Mouse (Mus musculus) left cerebral cortex, postnatal 25 days (tissue): ENCODE measurements around the gene Ssh1. TPM values are rescaled to one million over a fixed set of nuclear protein-coding genes. Genes with fewer than 3 reads are reported as not detected.

Experiments used
- DNase-seq, 2 experiments: peaks; one replicate each; pipeline ENCODE4 v3.0.0; 2022; ENCODE audit warnings: low spot score in 2 of 2, mixed read lengths in 1 of 2
- intact Hi-C: fragments of 180-260 bp; cut with DNase I; formaldehyde crosslinking; loops from one replicate; pipeline ENCODE4 v1.15.1; 2025
- total RNA-seq, 2 experiments: library from RNA; stranded (reverse); gene quantifications; 2 replicates each; pipeline ENCODE4 v1.2.3; 2021

Ssh1 gene
- total RNA-seq, 2 experiments from 2014 or later: 19.3 to 19.8 TPM

DNA sequence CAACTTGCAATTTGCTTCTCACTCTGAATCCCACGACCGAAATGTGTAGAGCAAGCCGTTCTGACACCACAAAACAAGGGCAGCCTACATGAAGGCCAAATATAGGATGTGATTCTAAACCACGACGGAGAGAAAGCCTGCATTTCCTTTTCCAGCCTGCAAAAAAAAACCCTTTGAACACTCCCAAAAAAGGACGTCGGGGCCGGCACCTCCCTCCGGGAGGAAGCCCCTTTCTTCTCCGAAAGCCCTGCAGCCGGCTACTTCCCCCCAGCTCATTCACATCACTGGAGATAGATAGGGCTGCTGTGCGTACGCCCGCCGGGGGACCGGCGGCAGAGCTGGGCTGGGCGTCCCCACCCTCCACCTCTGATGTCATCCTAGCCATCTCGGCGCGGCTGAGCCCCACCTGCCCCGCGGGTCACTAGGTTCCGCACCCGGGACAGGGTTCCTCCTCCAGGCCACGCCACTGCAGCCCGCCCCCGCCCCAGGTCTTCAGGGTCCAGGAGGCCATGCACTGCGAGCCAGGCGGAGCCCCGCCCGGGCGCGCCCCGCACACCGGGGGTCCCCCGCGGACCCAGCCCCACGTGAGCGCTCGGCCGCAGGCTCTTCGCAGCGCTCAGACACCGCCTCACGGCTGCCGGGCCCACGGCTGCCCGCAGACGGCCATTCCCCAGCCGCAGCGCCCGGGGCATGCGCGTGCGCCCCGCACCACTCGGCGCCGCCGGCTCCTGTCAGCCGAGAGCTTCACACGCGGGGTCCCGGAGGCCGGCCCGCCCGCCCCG is 85.7 kb downstream of the Ssh1 start:
- DNase-seq: peak; percentile 43 to 80
- intact Hi-C loops: loop anchor here (2.0 to 5.0 kb wide), 2 partner anchors 33 to 51 kb away; no protein-coding TSS in a partner anchor

GRCm38 (mm10) chr5:113906958-113907735 is 86.5 kb downstream of the Ssh1 start:
- intact Hi-C loops: loop anchor here (5.0 kb wide), 1 partner anchor 50 kb away; no protein-coding TSS in a partner anchor
- DNase-seq: peak in 1 of 2 experiments; percentile 25

DNA sequence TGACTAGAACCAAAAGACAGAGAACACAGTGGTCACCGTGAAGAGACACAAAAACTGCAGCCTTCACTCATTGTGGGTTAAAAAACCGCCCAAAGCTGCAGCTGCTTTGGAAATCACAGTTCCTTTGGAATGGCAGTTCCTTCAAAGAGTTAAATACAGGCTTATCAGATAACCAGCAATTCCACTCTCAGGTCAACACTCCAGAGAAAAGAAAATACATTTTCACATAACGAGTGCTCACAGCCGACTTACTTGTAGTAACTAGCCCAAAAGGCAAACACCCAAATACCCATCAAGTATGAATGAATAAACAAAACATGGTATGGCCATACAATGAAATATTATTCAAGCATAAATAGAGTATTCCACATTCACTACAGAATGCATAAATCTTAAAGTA is 88.7 kb downstream of the Ssh1 start:
- intact Hi-C loops: loop anchor here (5.0 kb wide), 1 partner anchor 48 kb away; no protein-coding TSS in a partner anchor
- DNase-seq: no peak

- DNase-seq: no peak
- intact Hi-C loops: no loop called here
These were observed 90.7 kb downstream of the Ssh1 start for GRCm38 (mm10) chr5:113902983-113903382.

DNA sequence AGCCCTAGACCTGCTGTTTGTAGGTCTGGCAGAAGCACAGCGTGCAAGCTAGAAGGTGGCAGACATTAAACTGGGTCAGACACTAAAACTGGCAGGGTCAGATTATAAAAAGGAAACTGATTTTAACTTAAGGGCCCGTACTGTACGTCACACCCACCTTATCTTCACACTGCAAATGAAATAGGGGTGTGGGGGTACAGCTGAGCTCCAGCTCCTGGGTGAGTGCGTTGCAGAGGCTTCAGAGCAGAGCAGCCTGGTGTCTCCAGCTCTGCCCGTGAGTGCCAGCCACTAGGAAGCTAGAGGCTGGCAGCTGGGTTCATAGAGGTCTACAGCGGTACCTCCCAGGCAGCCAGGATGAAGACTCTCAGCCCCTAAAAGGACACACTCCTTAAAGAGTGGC is 91.7 kb downstream of the Ssh1 start:
- intact Hi-C loops: no loop called here
- DNase-seq: no peak

DNA sequence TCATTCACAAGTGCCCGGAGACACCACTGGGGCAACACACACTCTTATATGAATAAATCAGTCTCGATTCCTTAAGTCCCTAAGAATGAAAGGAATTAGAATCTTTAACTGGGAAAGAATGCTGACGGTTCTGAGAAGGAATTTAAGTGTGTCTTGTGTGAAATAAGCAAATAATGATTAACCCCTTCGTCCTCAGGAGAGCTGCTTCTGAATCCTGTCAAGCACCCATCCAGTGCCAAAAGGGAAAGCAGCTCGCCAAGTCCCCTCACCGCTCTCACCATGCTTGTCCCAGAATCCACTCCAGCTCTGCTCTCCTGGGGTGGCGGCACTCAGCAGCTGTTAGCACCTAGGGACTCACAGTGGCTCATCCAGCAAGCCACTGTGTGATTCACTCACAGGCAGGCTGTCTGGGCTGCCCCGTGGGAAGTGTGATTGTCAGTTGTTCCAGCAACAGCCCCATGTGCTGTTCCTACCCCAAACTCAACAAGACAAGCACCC is 92.6 kb downstream of the Ssh1 start:
- DNase-seq: peak; percentile 32 to 85
- intact Hi-C loops: no loop called here

GRCm38 (mm10) chr5:113899543-113899942 is 94.2 kb downstream of the Ssh1 start:
- intact Hi-C loops: no loop called here
- DNase-seq: no peak

DNA sequence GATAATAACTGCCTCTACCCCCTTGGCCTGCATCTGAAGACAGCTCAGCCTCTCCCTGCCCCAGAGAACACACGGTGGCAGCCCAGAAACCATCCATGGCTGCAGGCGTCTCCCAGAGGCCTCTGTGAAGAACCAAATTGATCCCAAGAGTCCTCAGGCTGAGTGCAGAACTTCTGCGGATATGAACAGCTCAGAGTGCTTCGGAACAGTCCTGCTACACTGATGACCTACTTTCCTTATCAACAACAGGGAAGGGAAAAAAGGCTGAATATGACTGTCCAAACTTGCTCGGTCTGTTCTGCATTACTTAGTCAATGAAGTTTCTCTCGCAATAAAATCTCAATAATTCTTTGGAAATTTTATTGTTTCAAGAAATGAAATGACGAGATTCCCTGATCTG is 101.7 kb downstream of the Ssh1 start:
- DNase-seq: no peak
- intact Hi-C loops: no loop called here

DNA sequence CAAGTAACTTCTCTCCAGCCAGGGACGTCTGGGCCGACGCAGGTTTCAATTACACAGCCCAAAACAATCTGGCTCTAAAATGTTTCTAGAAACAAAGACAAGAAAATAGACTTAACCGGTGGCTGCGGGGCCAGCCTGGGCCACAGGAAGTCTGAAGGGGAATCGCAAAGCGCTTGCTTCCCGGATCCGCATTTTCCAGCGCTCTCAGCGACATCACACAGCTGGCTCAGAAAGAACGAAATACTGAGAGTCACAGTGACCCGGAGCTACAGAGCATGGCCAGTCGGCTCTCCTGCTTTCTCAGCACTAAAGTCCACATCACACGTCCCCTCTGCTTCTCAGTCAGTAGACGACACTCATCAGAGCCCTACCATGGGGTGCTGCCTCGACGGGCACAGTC is 102.8 kb downstream of the Ssh1 start:
- DNase-seq: no peak

GRCm38 (mm10) chr5:113889912-113890311 is 103.8 kb downstream of the Ssh1 start:
- intact Hi-C loops: no loop called here
- DNase-seq: no peak

More for the DNA sequence above, 102.8 kb downstream of the Ssh1 start:
- intact Hi-C loops: no loop called here

- DNase-seq: no peak
- intact Hi-C loops: no loop called here
These were observed 104.3 kb downstream of the Ssh1 start for GRCm38 (mm10) chr5:113889181-113889906.

GRCm38 (mm10) chr5:113888186-113888795 is 105.4 kb downstream of the Ssh1 start:
- intact Hi-C loops: no loop called here
- no peak for DNase-seq

GRCm38 (mm10) chr5:113887132-113887531 is 106.6 kb downstream of the Ssh1 start:
- no peak for DNase-seq
- intact Hi-C loops: no loop called here

Other genes starting within 250 kb of the Ssh1 start
- gene Sart3, start 221.4 kb downstream of the Ssh1 start, total RNA-seq: 10 to 100 TPM; 36.6 to 37.1 TPM
- 100 to 1,000 TPM; 110 to 116 TPM for gene Iscu, start 221.1 kb downstream of the Ssh1 start, total RNA-seq
- gene Tmem119, start 193.4 kb downstream of the Ssh1 start, total RNA-seq: 10 to 100 TPM; 23.3 to 25.6 TPM
- gene Selplg, start 161.2 kb downstream of the Ssh1 start, total RNA-seq: 10 to 100 TPM; 30.2 to 32.9 TPM
- 10 to 100 TPM; 76.1 to 77.5 TPM for gene Coro1c, start 85.1 kb downstream of the Ssh1 start, total RNA-seq
- gene Dao, start 9.8 kb upstream of the Ssh1 start, total RNA-seq: not detected
- gene Usp30, start 71.6 kb upstream of the Ssh1 start, total RNA-seq: 10 to 100 TPM; 35.9 to 38.0 TPM
- 100 to 1,000 TPM; 187 to 192 TPM for gene Svop, start 97.7 kb upstream of the Ssh1 start, total RNA-seq
- 1 to 10 TPM; 5.2 to 5.4 TPM for gene Alkbh2, start 134.3 kb upstream of the Ssh1 start, total RNA-seq
- 1 to 10 TPM; 3.4 to 4.9 TPM for gene Ung, start 136.5 kb upstream of the Ssh1 start, total RNA-seq
- 1 to 10 TPM; 4.0 to 4.7 TPM for gene Acacb, start 152.6 kb upstream of the Ssh1 start, total RNA-seq